Mouse (Mus musculus) cerebellum, adult 2 months (tissue): ENCODE measurements around the gene Col4a2.

ENCODE experiments used
- CTCF ChIP-seq: fragments of 200-500 bp; IDR thresholded peaks from 2 replicates; pipeline ENCODE4 v1.5.1; 2011; ENCODE audit warnings: low read depth, mild to moderate bottlenecking, control low read depth, low read length, moderate library complexity, borderline replicate concordance; ENCODE audit not compliant: insufficient read depth
- POLR2A ChIP-seq: fragments of 200-500 bp; IDR thresholded peaks from 2 replicates; pipeline ENCODE4 v1.6.1; 2011; ENCODE audit warnings: low read length, control low read depth, borderline replicate concordance; ENCODE audit not compliant: insufficient read depth

DNA sequence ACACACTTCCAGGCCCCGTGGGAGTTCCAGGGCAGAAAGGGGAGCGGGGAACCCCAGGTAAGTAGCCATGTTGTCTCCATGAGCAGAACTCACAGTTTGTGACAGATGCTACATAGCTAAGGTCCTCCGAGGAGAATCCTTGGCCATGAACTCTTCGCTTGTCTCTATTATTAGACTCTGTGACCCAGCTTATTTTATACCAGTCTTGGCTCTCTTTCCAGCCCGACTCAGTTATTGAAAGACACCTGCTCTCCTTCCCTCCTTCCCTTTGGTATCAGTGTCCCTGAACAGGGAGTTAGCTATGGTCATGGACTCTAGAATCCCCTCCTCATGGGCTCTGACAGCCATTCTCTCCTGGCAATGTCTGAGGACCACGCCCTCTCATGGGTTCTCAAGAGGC is 128.7 kb downstream of the Col4a2 start:
- TF ChIP-seq POLR2A (no peak), CTCF (no peak)
